ENCODE assay signal across 8 mouse cellular contexts in the genomic region with DNA sequence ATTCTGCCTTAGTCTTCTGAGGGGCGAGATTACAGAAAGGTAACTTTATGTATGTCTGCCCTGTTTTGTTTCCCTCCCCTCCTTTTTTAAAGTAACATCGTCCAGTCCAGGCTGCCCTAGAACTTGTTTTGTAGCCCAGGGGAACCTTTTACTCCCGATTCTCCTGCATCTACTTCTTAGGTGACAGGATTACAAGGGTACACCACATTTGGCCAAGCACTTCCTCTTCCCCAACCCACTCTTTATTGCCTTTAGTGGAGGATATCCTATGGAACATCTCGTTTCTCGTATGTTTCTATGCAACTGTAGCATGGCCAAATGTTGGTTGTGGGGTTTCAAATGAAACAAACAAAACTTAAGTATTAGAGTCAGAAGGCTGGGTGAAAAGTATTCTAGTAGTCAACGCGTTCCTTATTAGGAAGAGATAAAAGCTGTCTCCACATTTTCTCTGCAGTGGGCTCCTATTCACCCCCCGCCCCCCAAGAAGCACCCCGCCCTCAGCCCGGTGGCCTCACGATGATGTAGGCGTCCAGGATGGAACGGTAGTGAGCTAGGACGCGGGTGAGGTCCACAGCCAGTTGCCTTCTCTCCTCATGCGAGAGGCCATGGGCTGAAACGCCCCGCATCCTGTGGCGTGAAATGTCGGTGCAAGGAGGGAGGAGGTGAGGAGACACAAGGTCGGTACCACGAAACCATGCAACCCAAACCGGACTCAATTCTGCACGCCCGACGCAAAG. TPM values are rescaled to one million over a fixed set of nuclear protein-coding genes. Genes with fewer than 3 reads are reported as not detected.
A peak's percentile ranks its signal among the peaks of the same experiment; 100 is the strongest.
DNase-seq lines count a peak whose midpoint lies in the region; ATAC-seq lines count a peak whose summit lies in the region.

No protein-coding gene starts in this region.

- peak overlapping the region; percentile 88 for H3K4me2 ChIP-seq in hindbrain, embryonic 15.5 days
- peak overlapping the region; percentile 77 for H3K4me2 ChIP-seq in midbrain, embryonic 15.5 days

- H3K27ac ChIP-seq in hindbrain, embryonic 15.5 days (replicated peaks), result peak overlapping the region; percentile 94
- H3K27ac ChIP-seq in midbrain, embryonic 15.5 days, result peak overlapping the region; percentile 92

- peak; percentile 12 for DNase-seq in kidney, adult 9 months
- DNase-seq in kidney, postnatal 25 days, result no peak
- DNase-seq in left cerebral cortex, adult 8-10 months (ENCODE audit: low spot score in 2 of 2), result no peak
- no peak for DNase-seq in layer of hippocampus, adult 8-10 months (ENCODE audit: low spot score in 2 of 2)
- no peak for DNase-seq in urinary bladder, adult 2 months (ENCODE audit: low spot score)

- H3K4me1 ChIP-seq in hindbrain, embryonic 15.5 days (replicated peaks), result peaks cover 43% of the 10 kb centered on the region
- peaks cover 39% of the 10 kb centered on the region for H3K4me1 ChIP-seq in midbrain, embryonic 15.5 days

- peak overlapping the region; percentile 97 for H3K4me3 ChIP-seq in hindbrain, embryonic 15.5 days
- peak overlapping the region; percentile 88 for H3K4me3 ChIP-seq in midbrain, embryonic 15.5 days

- no peaks in the 10 kb centered on the region for H3K9me3 ChIP-seq in hindbrain, embryonic 15.5 days
- H3K9me3 ChIP-seq in midbrain, embryonic 15.5 days, result no peaks in the 10 kb centered on the region

- H3K9ac ChIP-seq in hindbrain, embryonic 15.5 days, result peak overlapping the region; percentile 97
- H3K9ac ChIP-seq in midbrain, embryonic 15.5 days, result peak overlapping the region; percentile 82

- no peaks in the 10 kb centered on the region for H3K27me3 ChIP-seq in hindbrain, embryonic 15.5 days
- no peaks in the 10 kb centered on the region for H3K27me3 ChIP-seq in midbrain, embryonic 15.5 days (replicated peaks)

- WGBS in hindbrain, embryonic 15.5 days, result 9% methylated on average over 26 of the region's 26 CpGs
- whole genome bisulfite sequencing in midbrain, embryonic 15.5 days, result 7% methylated on average over 26 of the region's 26 CpGs

- H3K36me3 ChIP-seq in hindbrain, embryonic 15.5 days, result peaks cover 43% of the 10 kb centered on the region
- peaks cover 14% of the 10 kb centered on the region; the same call in 1 of the 2 replicates for H3K36me3 ChIP-seq in midbrain, embryonic 15.5 days (replicated peaks)

- ATAC-seq in activated CD4-positive, CD25-positive, alpha-beta regulatory T cell, adult 4 months, result peak; percentile 16
- ATAC-seq in hindbrain, embryonic 15.5 days (ENCODE audit: low FRiP score, low read depth), result no peak; the same call in 1 of the 2 replicates
- ATAC-seq in midbrain, embryonic 15.5 days (replicated peaks), result peak; percentile 73

RNA-seq across cellular contexts. Expression of a gene that starts 0.6 kb away (rescaled TPM):
- polyA plus RNA-seq in activated CD4-positive, CD25-positive, alpha-beta regulatory T cell, adult 4 months (2017; shearing (Covaris generic)), result 10 to 100 TPM; 17.8 to 18.5 TPM
- 30.7 and 33.3 TPM in 2 replicates for polyA plus RNA-seq in hindbrain, embryonic 15.5 days (2015; fragmentation: Nextera tagmentation; extraction: Ambion mirVana)
- 30.5 and 34.9 TPM in 2 replicates for polyA plus RNA-seq in midbrain, embryonic 15.5 days (2015; fragmentation: Nextera tagmentation; extraction: Ambion mirVana)
- total RNA-seq in left cerebral cortex, adult 8-10 months (2022), result 10 to 100 TPM; 13.8 to 14.5 (median 14.1) TPM
- total RNA-seq in layer of hippocampus, adult 8-10 months (2022), result 10 to 100 TPM; 12.7 to 16.1 (median 15.1) TPM
- 22.8 and 24.0 TPM in 2 replicates for polyA plus RNA-seq in urinary bladder, adult 2 months (2012; rRNA removed)

RNA-seq across cellular contexts. Expression of a gene that starts 1.0 kb away (rescaled TPM):
- 10 to 100 TPM; 16.3 to 19.7 TPM for polyA plus RNA-seq in activated CD4-positive, CD25-positive, alpha-beta regulatory T cell, adult 4 months (2017; shearing (Covaris generic))
- polyA plus RNA-seq in hindbrain, embryonic 15.5 days (2015; fragmentation: Nextera tagmentation; extraction: Ambion mirVana), result 20.1 and 20.3 TPM in 2 replicates
- polyA plus RNA-seq in midbrain, embryonic 15.5 days (2015; fragmentation: Nextera tagmentation; extraction: Ambion mirVana), result 23.0 and 23.2 TPM in 2 replicates
- total RNA-seq in left cerebral cortex, adult 8-10 months (2022), result 10 to 100 TPM; 17.4 to 23.4 (median 20.6) TPM
- 10 to 100 TPM; 25.2 to 31.5 (median 26.2) TPM for total RNA-seq in layer of hippocampus, adult 8-10 months (2022)
- polyA plus RNA-seq in urinary bladder, adult 2 months (2012; rRNA removed), result 28.4 and 33.2 TPM in 2 replicates

RNA-seq across cellular contexts. Expression of a gene that starts 10.2 kb away (rescaled TPM):
- 100 to 1,000 TPM; 158 to 159 TPM for polyA plus RNA-seq in activated CD4-positive, CD25-positive, alpha-beta regulatory T cell, adult 4 months (2017; shearing (Covaris generic))
- 48.6 and 56.2 TPM in 2 replicates for polyA plus RNA-seq in hindbrain, embryonic 15.5 days (2015; fragmentation: Nextera tagmentation; extraction: Ambion mirVana)
- polyA plus RNA-seq in midbrain, embryonic 15.5 days (2015; fragmentation: Nextera tagmentation; extraction: Ambion mirVana), result 51.5 and 55.4 TPM in 2 replicates
- total RNA-seq in left cerebral cortex, adult 8-10 months (2022), result 10 to 100 TPM; 49.9 to 59.6 (median 50.5) TPM
- 10 to 100 TPM; 58.6 to 59.7 (median 59.5) TPM for total RNA-seq in layer of hippocampus, adult 8-10 months (2022)
- 120 and 132 TPM in 2 replicates for polyA plus RNA-seq in urinary bladder, adult 2 months (2012; rRNA removed)

RNA-seq across cellular contexts. Expression of a gene that starts 19.0 kb away (rescaled TPM):
- polyA plus RNA-seq in activated CD4-positive, CD25-positive, alpha-beta regulatory T cell, adult 4 months (2017; shearing (Covaris generic)), result not detected
- polyA plus RNA-seq in hindbrain, embryonic 15.5 days (2015; fragmentation: Nextera tagmentation; extraction: Ambion mirVana), result 50.7 and 74.7 TPM in 2 replicates
- polyA plus RNA-seq in midbrain, embryonic 15.5 days (2015; fragmentation: Nextera tagmentation; extraction: Ambion mirVana), result 44.8 and 52.1 TPM in 2 replicates
- 1 to 10 TPM; 4.9 to 6.5 (median 5.9) TPM for total RNA-seq in left cerebral cortex, adult 8-10 months (2022)
- total RNA-seq in layer of hippocampus, adult 8-10 months (2022), result 1 to 10 TPM; 3.9 to 5.9 (median 4.7) TPM
- polyA plus RNA-seq in urinary bladder, adult 2 months (2012; rRNA removed), result 0.91 and 1.4 TPM in 2 replicates

RNA-seq across cellular contexts. Expression of a gene that starts 23.4 kb away (rescaled TPM):
- polyA plus RNA-seq in activated CD4-positive, CD25-positive, alpha-beta regulatory T cell, adult 4 months (2017; shearing (Covaris generic)), result 10 to 100 TPM; 45.5 to 51.5 TPM
- polyA plus RNA-seq in hindbrain, embryonic 15.5 days (2015; fragmentation: Nextera tagmentation; extraction: Ambion mirVana), result 170 and 183 TPM in 2 replicates
- polyA plus RNA-seq in midbrain, embryonic 15.5 days (2015; fragmentation: Nextera tagmentation; extraction: Ambion mirVana), result 173 and 190 TPM in 2 replicates
- total RNA-seq in left cerebral cortex, adult 8-10 months (2022), result 100 to 1,000 TPM; 144 to 158 (median 146) TPM
- total RNA-seq in layer of hippocampus, adult 8-10 months (2022), result 100 to 1,000 TPM; 137 to 145 (median 140) TPM
- polyA plus RNA-seq in urinary bladder, adult 2 months (2012; rRNA removed), result 151 and 152 TPM in 2 replicates
